ENCODE assay signal across 18 mouse cellular contexts in genomic region chr1:132201936-132202335, GRCm38 (mm10). TPM values are rescaled to one million over a fixed set of nuclear protein-coding genes. Genes with fewer than 3 reads are reported as not detected.
DNase-seq lines count a peak whose midpoint lies in the region; ATAC-seq and TF ChIP-seq lines count a peak whose summit lies in the region.
"Had no signal": no experiment of that assay in that cellular context is flagged by ENCODE, and none has a peak within 500 bp of the region (broad histone marks: within the 10 kb centered on the region; RNA-seq: fewer than 3 reads in every experiment).

No protein-coding gene starts in this region.

- intact Hi-C loops in left cerebral cortex, postnatal 36 days (cut with DNase I) = no loop called here

- H3ac ChIP-seq in myocyte (ENCODE audit: control insufficient read depth, insufficient read length) = no peak overlapping the region

- 37% methylated on average over 2 of the region's 2 CpGs for WGBS in lung, embryonic 14.5 days
- WGBS in forebrain, embryonic 11.5 days = 56% methylated on average over 2 of the region's 2 CpGs
- 74% methylated on average over 2 of the region's 2 CpGs for WGBS in limb, embryonic 10.5 days
- WGBS in heart, embryonic 12.5 days = 59% methylated on average over 2 of the region's 2 CpGs

- TF ChIP-seq POLR2A in myocyte (IDR thresholded peaks at IDR 0.05; ENCODE audit: insufficient read length, low read depth) = no peak

- TF ChIP-seq CTCF in lung, embryonic 14.5 days (IDR thresholded peaks at IDR 0.05; ENCODE audit: low read depth) = no peak

- no peaks in the 10 kb centered on the region for H3K9me3 ChIP-seq in lung, embryonic 14.5 days (ENCODE audit: low read depth, low read length)
- no peaks in the 10 kb centered on the region for H3K9me3 ChIP-seq in forebrain, embryonic 11.5 days (ENCODE audit: control insufficient read depth, low read length)
- H3K9me3 ChIP-seq in limb, embryonic 10.5 days (replicated peaks) = no peaks in the 10 kb centered on the region
- no peaks in the 10 kb centered on the region for H3K9me3 ChIP-seq in heart, embryonic 12.5 days (replicated peaks)

- no peaks in the 10 kb centered on the region for H3K79me2 ChIP-seq in myocyte (ENCODE audit: control insufficient read depth, insufficient read depth)

- H3K36me3 ChIP-seq in lung, embryonic 14.5 days (ENCODE audit: insufficient read depth) = no peaks in the 10 kb centered on the region
- H3K36me3 ChIP-seq in forebrain, embryonic 11.5 days (ENCODE audit: control insufficient read depth, insufficient read depth, low read length) = no peaks in the 10 kb centered on the region
- no peaks in the 10 kb centered on the region; the same call in 1 of the 2 replicates for H3K36me3 ChIP-seq in limb, embryonic 10.5 days
- H3K36me3 ChIP-seq in myocyte (ENCODE audit: control insufficient read depth, insufficient read depth) = no peaks in the 10 kb centered on the region
- H3K36me3 ChIP-seq in heart, embryonic 12.5 days = no peaks in the 10 kb centered on the region

- peaks cover 4% of the 10 kb centered on the region; the same call in 1 of the 2 replicates for H3K4me1 ChIP-seq in lung, embryonic 14.5 days (ENCODE audit: insufficient read depth)
- peaks cover 45% of the 10 kb centered on the region for H3K4me1 ChIP-seq in forebrain, embryonic 11.5 days (replicated peaks; ENCODE audit: control insufficient read depth, insufficient read depth, low read length)
- H3K4me1 ChIP-seq in limb, embryonic 10.5 days = peaks cover 67% of the 10 kb centered on the region
- H3K4me1 ChIP-seq in heart, embryonic 12.5 days (replicated peaks) = peaks cover 28% of the 10 kb centered on the region

- H3K4me2 ChIP-seq in lung, embryonic 14.5 days = no peak overlapping the region
- H3K4me2 ChIP-seq in forebrain, embryonic 11.5 days (ENCODE audit: low read depth, low read length, severe bottlenecking) = no peak overlapping the region
- peak overlapping the region; percentile 77 for H3K4me2 ChIP-seq in myocyte (ENCODE audit: low read depth)
- H3K4me2 ChIP-seq in heart, embryonic 12.5 days = no peak overlapping the region

- no peak overlapping the region for H3K9ac ChIP-seq in lung, embryonic 14.5 days
- peak overlapping the region; percentile 30 for H3K9ac ChIP-seq in forebrain, embryonic 11.5 days (ENCODE audit: low read length)
- H3K9ac ChIP-seq in heart, embryonic 12.5 days = no peak overlapping the region

- H3K4me3 ChIP-seq in lung, embryonic 14.5 days (ENCODE audit: low read depth, low read length) = no peak overlapping the region
- H3K4me3 ChIP-seq in forebrain, embryonic 11.5 days (ENCODE audit: low read depth, low read length) = no peak overlapping the region
- H3K4me3 ChIP-seq in limb, embryonic 10.5 days = no peak overlapping the region
- H3K4me3 ChIP-seq in myocyte = no peak overlapping the region
- H3K4me3 ChIP-seq in heart, embryonic 12.5 days = no peak overlapping the region

- no peak for DNase-seq in lung, embryonic 14.5 days
- DNase-seq in lung, postnatal 25 days (ENCODE audit: low spot score) = no peak
- DNase-seq in forebrain, embryonic 11.5 days (ENCODE audit: low spot score) = no peak
- no peak for DNase-seq in limb, embryonic 10.5 days (ENCODE audit: low spot score)
- DNase-seq in right cerebral cortex, postnatal 4 days = no peak
- no peak for DNase-seq in left cerebral cortex, postnatal 36 days (ENCODE audit: low spot score in 2 of 2)
- DNase-seq: adrenal gland, adult 2 months; heart, adult 18-20 months; lung, postnatal 14 days; right cerebral cortex, postnatal 14 days had no signal

- H3K27ac ChIP-seq in lung, embryonic 14.5 days (ENCODE audit: low read depth) = peak overlapping the region; percentile 50; the same call in 1 of the 2 replicates
- peak overlapping the region; percentile 70 for H3K27ac ChIP-seq in forebrain, embryonic 11.5 days (ENCODE audit: low read depth, low read length)
- H3K27ac ChIP-seq in limb, embryonic 10.5 days = peak overlapping the region; percentile 37; the same call in 1 of the 2 replicates
- no peak overlapping the region for H3K27ac ChIP-seq in heart, embryonic 12.5 days (ENCODE audit: poor library complexity, severe bottlenecking)
- H3K27ac ChIP-seq: kidney, postnatal 0 days had no signal

- ATAC-seq in lung, embryonic 14.5 days (ENCODE audit: insufficient read depth) = no peak
- no peak for ATAC-seq in forebrain, embryonic 11.5 days (replicated peaks; ENCODE audit: low FRiP score)
- no peak for ATAC-seq in heart, embryonic 12.5 days (ENCODE audit: insufficient number of reproducible peaks, low FRiP score)
- ATAC-seq: Patski had no signal

- H3K27me3 ChIP-seq in lung, embryonic 14.5 days (ENCODE audit: insufficient read depth, low read length) = no peaks in the 10 kb centered on the region; the same call in 1 of the 2 replicates
- no peaks in the 10 kb centered on the region for H3K27me3 ChIP-seq in forebrain, embryonic 11.5 days (ENCODE audit: control insufficient read depth, insufficient read depth, low read length)
- H3K27me3 ChIP-seq in limb, embryonic 10.5 days (ENCODE audit: low read depth, poor library complexity, severe bottlenecking) = peaks cover 44% of the 10 kb centered on the region
- no peaks in the 10 kb centered on the region for H3K27me3 ChIP-seq in myocyte (ENCODE audit: control insufficient read depth, insufficient read depth, insufficient read length)
- H3K27me3 ChIP-seq in heart, embryonic 12.5 days (replicated peaks) = peaks cover 70% of the 10 kb centered on the region
- H3K27me3 ChIP-seq: Patski had no signal

TF ChIP-seq in myocyte, 11 proteins besides CTCF, POLR2A, EP300 and RAD21:
- TF ChIP-seq REST (IDR thresholded peaks at IDR 0.05; ENCODE audit: insufficient read depth, insufficient read length) (no peak), USF1 (IDR thresholded peaks at IDR 0.05; ENCODE audit: low read depth) (no peak), MYOG (IDR thresholded peaks at IDR 0.05; ENCODE audit: control insufficient read depth in 1 of 3, insufficient read depth in 1 of 3, insufficient read length in 2 of 3, low read depth in 2 of 3) (no peak), MAX (IDR thresholded peaks at IDR 0.05; ENCODE audit: low read depth) (no peak), SRF (IDR thresholded peaks at IDR 0.05; ENCODE audit: control insufficient read depth, insufficient read length, low read depth) (no peak), POLR2AphosphoS2 (IDR thresholded peaks at IDR 0.05; ENCODE audit: insufficient read length, low read depth) (no peak), E2F4 (IDR thresholded peaks at IDR 0.05; ENCODE audit: insufficient read depth) (no peak), MYOD1 (IDR thresholded peaks at IDR 0.05; ENCODE audit: control insufficient read depth in 1 of 3, insufficient read length in 2 of 3, low read depth in 2 of 3) (no peak), CEBPB (IDR thresholded peaks at IDR 0.05; ENCODE audit: insufficient read depth, poor library complexity, severe bottlenecking) (no peak), TCF3 (IDR thresholded peaks at IDR 0.05; ENCODE audit: insufficient read length, low read depth) (no peak)

RNA-seq across cellular contexts. Expression of gene AC124108.1, which starts 10.7 kb away (rescaled TPM):
- 0.78 and 1.0 TPM in 2 replicates for polyA plus RNA-seq in lung, embryonic 14.5 days (2014; fragmentation: Nextera tagmentation; extraction: Ambion mirVana)
- 4.7 and 5.6 TPM in 2 replicates for polyA plus RNA-seq in forebrain, embryonic 11.5 days (2014; fragmentation: Nextera tagmentation; extraction: Ambion mirVana)
- 0.64 and 0.65 TPM in 2 replicates for polyA plus RNA-seq in limb, embryonic 10.5 days (2016; fragmentation: Nextera tagmentation; extraction: Ambion mirVana)
- 0.82 TPM for polyA plus RNA-seq in myocyte (2012; fragmentation: generic; extraction: Trizol)
- polyA plus RNA-seq in heart, embryonic 12.5 days (2016; fragmentation: Nextera tagmentation; extraction: Ambion mirVana) = not detected in 2 replicates
- total RNA-seq in left cerebral cortex, postnatal 36 days (2021) = 1 to 10 TPM; 5.4 to 6.2 TPM
- total RNA-seq: hematopoietic stem cell, adult 5-6 weeks had no signal

RNA-seq across cellular contexts. Expression of gene Lemd1, which starts 10.7 kb away (rescaled TPM):
- 1.9 and 3.1 TPM in 2 replicates for polyA plus RNA-seq in lung, embryonic 14.5 days (2014; fragmentation: Nextera tagmentation; extraction: Ambion mirVana)
- 8.1 and 12.1 TPM in 2 replicates for polyA plus RNA-seq in forebrain, embryonic 11.5 days (2014; fragmentation: Nextera tagmentation; extraction: Ambion mirVana)
- polyA plus RNA-seq in limb, embryonic 10.5 days (2016; fragmentation: Nextera tagmentation; extraction: Ambion mirVana) = 1.3 and 1.7 TPM in 2 replicates
- 0.49 TPM for polyA plus RNA-seq in myocyte (2012; fragmentation: generic; extraction: Trizol)
- polyA plus RNA-seq in heart, embryonic 12.5 days (2016; fragmentation: Nextera tagmentation; extraction: Ambion mirVana) = not detected in 2 replicates
- 1 to 10 TPM; 6.3 to 6.4 TPM for total RNA-seq in left cerebral cortex, postnatal 36 days (2021)
- total RNA-seq: heart, adult 18-20 months; hematopoietic stem cell, adult 5-6 weeks had no signal

RNA-seq across cellular contexts. Expression of gene Gm10188, which starts 27.6 kb away (rescaled TPM):
- not detected in 2 replicates for polyA plus RNA-seq in lung, embryonic 14.5 days (2014; fragmentation: Nextera tagmentation; extraction: Ambion mirVana)
- polyA plus RNA-seq in forebrain, embryonic 11.5 days (2014; fragmentation: Nextera tagmentation; extraction: Ambion mirVana) = not detected in 2 replicates
- not detected in 2 replicates for polyA plus RNA-seq in limb, embryonic 10.5 days (2016; fragmentation: Nextera tagmentation; extraction: Ambion mirVana)
- polyA plus RNA-seq in myocyte (2012; fragmentation: generic; extraction: Trizol) = not detected
- polyA plus RNA-seq in heart, embryonic 12.5 days (2016; fragmentation: Nextera tagmentation; extraction: Ambion mirVana) = not detected in 2 replicates
- total RNA-seq in left cerebral cortex, postnatal 36 days (2021) = not detected
- total RNA-seq: adrenal gland, adult 2 months; heart, adult 18-20 months; hematopoietic stem cell, adult 5-6 weeks; left cerebral cortex, adult 18-20 months had no signal
- polyA plus RNA-seq: adrenal gland, adult 2 months; C2C12; kidney, postnatal 0 days; neural tube, embryonic 11.5 days had no signal
